Mouse (Mus musculus): Measurements from ENCODE around the gene Abat. TPM values are rescaled to one million over a fixed set of nuclear protein-coding genes. Genes with fewer than 3 reads are reported as not detected.

The Abat gene
- total RNA-seq, 1 experiment = 4.3 TPM

DNA sequence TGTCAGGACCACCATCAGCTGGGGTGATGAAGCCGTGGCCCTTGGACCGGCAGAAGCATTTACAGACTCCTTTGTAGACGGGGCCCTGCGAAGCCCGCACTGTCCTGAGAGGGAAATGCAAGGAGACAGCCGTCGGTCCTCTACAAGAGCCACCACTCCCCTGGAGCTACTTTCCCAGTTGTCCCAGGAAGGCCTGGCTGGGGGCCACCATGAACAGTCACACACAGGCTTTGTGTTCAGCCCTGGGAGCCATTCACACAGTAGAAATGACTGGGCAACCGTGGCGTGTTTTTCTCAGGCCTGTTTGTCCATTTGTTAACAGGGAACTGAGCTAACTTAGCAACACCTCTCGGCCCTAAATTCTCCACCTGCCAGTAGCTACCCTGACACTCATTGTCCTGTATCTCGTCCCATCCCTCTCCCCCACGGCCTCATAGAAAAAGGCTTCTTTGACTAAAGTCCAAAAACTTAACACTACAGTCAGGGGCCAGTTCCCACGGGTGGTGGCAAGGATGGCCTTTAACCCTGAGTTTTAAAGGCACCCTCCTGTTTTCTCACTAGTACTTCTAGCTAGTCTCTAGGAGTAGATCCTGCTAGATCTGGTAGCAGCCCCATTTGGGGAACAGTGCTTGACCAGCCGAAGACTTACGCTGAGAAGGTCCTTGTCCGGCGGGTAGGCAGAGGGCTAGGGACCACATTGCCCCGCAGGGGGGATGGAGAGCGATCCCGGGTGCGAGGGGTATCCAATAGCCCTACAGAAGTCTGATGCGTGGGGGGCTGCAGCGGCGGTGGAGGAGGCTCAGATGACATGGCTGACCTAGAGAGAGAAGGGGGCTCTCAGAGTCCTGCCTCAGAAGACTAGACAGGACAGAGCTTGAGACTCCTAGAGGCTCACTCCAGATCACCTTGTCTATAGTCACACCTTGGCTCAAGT is 150.6 kb downstream of the Abat start:
- DNase-seq (ENCODE audit: low read depth, low spot score) = no peak
- no peak overlapping the region for H3K27ac ChIP-seq (ENCODE audit: insufficient read depth, low read depth, low read length, poor library complexity, severe bottlenecking)
- H3K4me1 ChIP-seq (ENCODE audit: control insufficient read depth in 2 of 2, insufficient read depth in 2 of 2, low read length in 2 of 2, poor library complexity in 1 of 2) = peaks cover 5 to 46% of the 10 kb centered on the region in 2 experiments
- in situ Hi-C loops (cut with MboI; ENCODE audit: low sequenced_read_pairs in 2 of 2, unreplicated experiment in 2 of 2) = no loop called here
- no peak overlapping the region for H3K4me3 ChIP-seq (ENCODE audit: insufficient read depth in 1 of 2, low read depth in 1 of 2, low read length in 2 of 2, poor library complexity in 1 of 2, severe bottlenecking in 1 of 2)
- H3K9ac ChIP-seq (ENCODE audit: insufficient read depth, low read depth, low read length, poor library complexity, severe bottlenecking) = no peak overlapping the region
- peaks cover 30% of the 10 kb centered on the region for H3K36me3 ChIP-seq (ENCODE audit: control insufficient read depth, insufficient read depth, low read length, poor library complexity, severe bottlenecking)
- TF ChIP-seq ZNF384 (IDR thresholded peaks at IDR 0.05; ENCODE audit: low read depth, low read length) = no peak
- TF ChIP-seq CHD2 (IDR thresholded peaks at IDR 0.05; ENCODE audit: low read depth, low read length) = no peak
- no peak for TF ChIP-seq MAFK (IDR thresholded peaks at IDR 0.05; ENCODE audit: insufficient read depth, low read depth, low read length)
- no peak for TF ChIP-seq HCFC1 (IDR thresholded peaks at IDR 0.05; ENCODE audit: borderline replicate concordance, insufficient read depth, low read length)
- H3K9me3 ChIP-seq (ENCODE audit: control insufficient read depth, insufficient read depth, low read depth, low read length) = no peaks in the 10 kb centered on the region

DNA sequence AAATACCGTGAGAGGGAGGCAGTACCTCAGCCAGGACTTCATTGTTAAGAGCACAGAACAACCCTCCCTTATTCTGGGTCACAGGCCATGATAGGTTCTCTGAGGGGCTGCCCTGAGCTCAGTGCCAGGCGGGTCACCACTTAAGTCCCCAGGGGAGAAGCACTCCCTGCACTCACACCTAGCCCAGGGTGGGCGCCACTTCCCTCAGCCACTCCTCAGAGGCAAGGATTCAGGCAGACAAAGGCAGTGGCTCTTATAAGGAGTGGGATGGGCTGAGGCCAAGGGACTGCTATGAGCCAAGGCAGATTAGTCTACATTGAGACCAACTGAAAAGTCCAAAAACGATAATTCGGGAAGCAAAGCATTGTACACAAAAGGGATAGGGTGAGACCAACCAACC is 152.1 kb downstream of the Abat start:
- in situ Hi-C loops (cut with MboI; ENCODE audit: low sequenced_read_pairs in 2 of 2, unreplicated experiment in 2 of 2) = no loop called here

DNA sequence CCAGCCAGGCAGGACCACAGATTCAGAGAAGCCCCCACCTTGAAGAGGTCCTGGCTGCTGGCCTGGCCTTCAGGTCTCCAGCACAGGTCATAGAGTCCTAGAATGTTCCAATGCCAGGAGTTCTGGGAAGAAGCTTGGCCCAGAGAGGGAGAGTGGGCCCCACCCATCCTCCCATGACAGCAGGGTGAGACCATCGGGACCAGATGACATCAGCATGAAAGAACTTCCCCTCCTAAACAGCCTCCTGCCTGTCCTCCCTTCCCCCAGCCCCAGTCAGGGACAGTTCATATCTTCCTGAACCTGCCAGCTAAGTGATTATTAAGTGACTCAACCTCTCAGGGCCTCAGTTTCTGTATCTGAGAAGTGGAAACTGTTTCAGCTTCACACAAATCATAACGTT is 153.2 kb downstream of the Abat start:
- H3K27ac ChIP-seq (ENCODE audit: insufficient read depth, low read depth, low read length, poor library complexity, severe bottlenecking) = no peak overlapping the region

More for the DNA sequence above, 152.1 kb downstream of the Abat start:
- H3K27ac ChIP-seq (ENCODE audit: insufficient read depth, low read depth, low read length, poor library complexity, severe bottlenecking) = no peak overlapping the region
- H3K9ac ChIP-seq (ENCODE audit: insufficient read depth, low read depth, low read length, poor library complexity, severe bottlenecking) = no peak overlapping the region
- DNase-seq (ENCODE audit: low read depth, low spot score) = no peak
- peaks cover 29% of the 10 kb centered on the region for H3K36me3 ChIP-seq (ENCODE audit: control insufficient read depth, insufficient read depth, low read length, poor library complexity, severe bottlenecking)
- no peak for TF ChIP-seq MAFK (IDR thresholded peaks at IDR 0.05; ENCODE audit: insufficient read depth, low read depth, low read length)
- no peak for TF ChIP-seq ZNF384 (IDR thresholded peaks at IDR 0.05; ENCODE audit: low read depth, low read length)
- no peak for TF ChIP-seq CHD2 (IDR thresholded peaks at IDR 0.05; ENCODE audit: low read depth, low read length)
- TF ChIP-seq HCFC1 (IDR thresholded peaks at IDR 0.05; ENCODE audit: borderline replicate concordance, insufficient read depth, low read length) = no peak
- TF ChIP-seq ZC3H11A (IDR thresholded peaks at IDR 0.05; ENCODE audit: borderline replicate concordance, low read depth, low read length) = no peak
- peaks cover 6 to 55% of the 10 kb centered on the region in 2 experiments for H3K4me1 ChIP-seq (ENCODE audit: control insufficient read depth in 2 of 2, insufficient read depth in 2 of 2, low read length in 2 of 2, poor library complexity in 1 of 2)
- no peak overlapping the region for H3K4me3 ChIP-seq (ENCODE audit: insufficient read depth in 1 of 2, low read depth in 1 of 2, low read length in 2 of 2, poor library complexity in 1 of 2, severe bottlenecking in 1 of 2)
- no peaks in the 10 kb centered on the region for H3K9me3 ChIP-seq (ENCODE audit: control insufficient read depth, insufficient read depth, low read depth, low read length)

DNA sequence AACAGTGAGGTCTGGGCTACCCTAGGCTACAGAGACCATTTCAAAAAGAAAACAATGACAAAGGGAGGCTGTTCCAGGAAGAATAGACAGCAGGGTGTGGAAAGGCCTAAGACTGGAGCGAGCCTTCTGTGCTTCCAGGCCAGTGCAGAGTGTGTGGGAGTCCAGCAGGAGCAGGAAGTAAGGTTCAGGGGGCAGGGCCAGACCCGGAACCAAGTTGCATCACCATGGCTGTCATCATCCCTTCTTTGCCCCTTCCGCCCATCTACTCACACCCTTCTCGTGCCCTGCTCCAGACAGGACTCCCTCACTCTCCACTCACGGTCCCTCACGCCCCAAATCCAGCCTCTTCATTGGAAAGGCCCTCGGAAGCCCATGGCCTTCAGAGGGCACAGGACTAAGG is 154.0 kb downstream of the Abat start:
- H3K9ac ChIP-seq (ENCODE audit: insufficient read depth, low read depth, low read length, poor library complexity, severe bottlenecking) = no peak overlapping the region
- DNase-seq (ENCODE audit: low read depth, low spot score) = no peak

More for the DNA sequence above, 153.2 kb downstream of the Abat start:
- in situ Hi-C loops (cut with MboI; ENCODE audit: low sequenced_read_pairs in 2 of 2, unreplicated experiment in 2 of 2) = no loop called here
- no peak for DNase-seq (ENCODE audit: low read depth, low spot score)
- H3K4me3 ChIP-seq (ENCODE audit: insufficient read depth in 1 of 2, low read depth in 1 of 2, low read length in 2 of 2, poor library complexity in 1 of 2, severe bottlenecking in 1 of 2) = no peak overlapping the region
- no peak overlapping the region for H3K9ac ChIP-seq (ENCODE audit: insufficient read depth, low read depth, low read length, poor library complexity, severe bottlenecking)
- peaks cover 23% of the 10 kb centered on the region for H3K36me3 ChIP-seq (ENCODE audit: control insufficient read depth, insufficient read depth, low read length, poor library complexity, severe bottlenecking)
- H3K4me1 ChIP-seq (ENCODE audit: control insufficient read depth in 2 of 2, insufficient read depth in 2 of 2, low read length in 2 of 2, poor library complexity in 1 of 2) = peaks cover 7 to 53% of the 10 kb centered on the region in 2 experiments
- TF ChIP-seq MAFK (IDR thresholded peaks at IDR 0.05; ENCODE audit: insufficient read depth, low read depth, low read length) (no peak), HCFC1 (IDR thresholded peaks at IDR 0.05; ENCODE audit: borderline replicate concordance, insufficient read depth, low read length) (no peak), ZC3H11A (IDR thresholded peaks at IDR 0.05; ENCODE audit: borderline replicate concordance, low read depth, low read length) (no peak), ZNF384 (IDR thresholded peaks at IDR 0.05; ENCODE audit: low read depth, low read length) (no peak), CHD2 (IDR thresholded peaks at IDR 0.05; ENCODE audit: low read depth, low read length) (no peak)
- no peaks in the 10 kb centered on the region for H3K9me3 ChIP-seq (ENCODE audit: control insufficient read depth, insufficient read depth, low read depth, low read length)

More for the DNA sequence above, 154.0 kb downstream of the Abat start:
- no peaks in the 10 kb centered on the region for H3K9me3 ChIP-seq (ENCODE audit: control insufficient read depth, insufficient read depth, low read depth, low read length)
- in situ Hi-C loops (cut with MboI; ENCODE audit: low sequenced_read_pairs in 2 of 2, unreplicated experiment in 2 of 2) = no loop called here
- no peak overlapping the region for H3K27ac ChIP-seq (ENCODE audit: insufficient read depth, low read depth, low read length, poor library complexity, severe bottlenecking)
- peaks cover 15% of the 10 kb centered on the region for H3K36me3 ChIP-seq (ENCODE audit: control insufficient read depth, insufficient read depth, low read length, poor library complexity, severe bottlenecking)
- no peak overlapping the region for H3K4me3 ChIP-seq (ENCODE audit: insufficient read depth in 1 of 2, low read depth in 1 of 2, low read length in 2 of 2, poor library complexity in 1 of 2, severe bottlenecking in 1 of 2)
- no peak for TF ChIP-seq ZC3H11A (IDR thresholded peaks at IDR 0.05; ENCODE audit: borderline replicate concordance, low read depth, low read length)
- TF ChIP-seq ZNF384 (IDR thresholded peaks at IDR 0.05; ENCODE audit: low read depth, low read length) = no peak
- TF ChIP-seq HCFC1 (IDR thresholded peaks at IDR 0.05; ENCODE audit: borderline replicate concordance, insufficient read depth, low read length) = no peak
- H3K4me1 ChIP-seq (ENCODE audit: control insufficient read depth in 2 of 2, insufficient read depth in 2 of 2, low read length in 2 of 2, poor library complexity in 1 of 2) = peaks cover 7 to 47% of the 10 kb centered on the region in 2 experiments
